ENCODE assay signal across 9 mouse cellular contexts in the genomic region with DNA sequence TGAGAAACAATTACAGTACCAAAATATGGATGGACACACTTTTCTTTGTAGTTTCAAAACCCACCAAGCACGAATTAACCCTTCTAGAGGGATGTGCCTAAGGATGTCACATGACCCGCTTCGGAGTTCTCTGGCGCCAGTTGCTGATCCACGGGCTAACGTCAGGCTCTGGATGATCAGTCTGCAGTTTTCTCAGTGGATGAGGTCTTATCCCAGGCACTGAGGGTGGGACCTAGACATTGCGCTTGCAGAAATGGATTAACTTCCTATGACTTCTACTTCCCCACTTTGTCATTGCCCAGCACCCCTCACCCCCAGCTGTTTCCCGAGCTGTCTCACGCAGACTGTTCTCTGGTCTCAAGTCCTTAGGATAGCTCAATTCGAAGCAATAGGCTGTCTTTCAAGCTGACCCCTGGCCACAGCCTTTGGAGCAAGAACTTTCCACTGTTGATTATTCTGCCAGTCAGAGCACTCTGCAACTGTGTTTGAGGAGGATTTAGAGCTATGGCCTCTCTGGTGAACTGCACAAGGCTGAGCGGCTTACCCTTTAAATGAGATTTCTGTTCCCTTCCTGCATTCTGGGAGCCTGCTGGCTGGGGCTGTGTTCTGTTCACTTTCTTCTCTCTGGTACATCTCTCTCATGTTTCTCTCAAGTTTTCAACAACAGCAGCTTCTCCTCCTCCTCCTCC. TPM values are rescaled to one million over a fixed set of nuclear protein-coding genes. Genes with fewer than 3 reads are reported as not detected.
DNase-seq lines count a peak whose midpoint lies in the region; ATAC-seq lines count a peak whose summit lies in the region.
"Had no signal": no experiment of that assay in that cellular context is flagged by ENCODE, and none has a peak within 500 bp of the region (broad histone marks: within the 10 kb centered on the region; RNA-seq: fewer than 3 reads in every experiment).

No protein-coding gene starts in this region.

- H3K27ac ChIP-seq in heart, embryonic 15.5 days, result no peak overlapping the region
- no peak overlapping the region for H3K27ac ChIP-seq in forebrain, embryonic 15.5 days (replicated peaks)
- no peak overlapping the region for H3K27ac ChIP-seq in liver, embryonic 11.5 days (ENCODE audit: low read depth, low read length)

- H3K9me3 ChIP-seq in heart, embryonic 15.5 days (replicated peaks), result no peaks in the 10 kb centered on the region
- no peaks in the 10 kb centered on the region for H3K9me3 ChIP-seq in forebrain, embryonic 15.5 days
- H3K9me3 ChIP-seq in liver, embryonic 11.5 days (ENCODE audit: control insufficient read depth, low read length), result no peaks in the 10 kb centered on the region

- H3K4me1 ChIP-seq in heart, embryonic 15.5 days (replicated peaks), result peaks cover 5% of the 10 kb centered on the region
- peaks cover 5% of the 10 kb centered on the region; the same call in 1 of the 2 replicates for H3K4me1 ChIP-seq in forebrain, embryonic 15.5 days
- H3K4me1 ChIP-seq in liver, embryonic 11.5 days (replicated peaks; ENCODE audit: control insufficient read depth, insufficient read depth, low read length), result peaks cover 2% of the 10 kb centered on the region; the same call in 1 of the 2 replicates

- peak; percentile 63 for ATAC-seq in heart, embryonic 15.5 days (replicated peaks; ENCODE audit: insufficient number of reproducible peaks, insufficient read depth, low FRiP score, low read depth)
- ATAC-seq in forebrain, embryonic 15.5 days (replicated peaks), result peak; percentile 80
- ATAC-seq in liver, embryonic 11.5 days (replicated peaks; ENCODE audit: low FRiP score), result peak; percentile 83

- H3K9ac ChIP-seq in heart, embryonic 15.5 days, result peak overlapping the region; percentile 53; the same call in 1 of the 2 replicates
- H3K9ac ChIP-seq in forebrain, embryonic 15.5 days (replicated peaks), result no peak overlapping the region
- peak overlapping the region; percentile 49 for H3K9ac ChIP-seq in liver, embryonic 11.5 days (ENCODE audit: low read depth, low read length)

- H3K36me3 ChIP-seq in heart, embryonic 15.5 days, result peaks cover 6% of the 10 kb centered on the region; the same call in 1 of the 2 replicates
- peaks cover 11% of the 10 kb centered on the region for H3K36me3 ChIP-seq in forebrain, embryonic 15.5 days
- peaks cover 5% of the 10 kb centered on the region; the same call in 1 of the 2 replicates for H3K36me3 ChIP-seq in liver, embryonic 11.5 days (ENCODE audit: control insufficient read depth, insufficient read depth, low read length)

- no peak for DNase-seq in heart, adult 8-10 months (ENCODE audit: low spot score)
- DNase-seq in MN1 (ENCODE audit: low spot score), result peak; percentile 63
- peak; percentile 60 for DNase-seq in liver, embryonic 11.5 days (ENCODE audit: low spot score)
- DNase-seq in thymus, postnatal 4 days, result peak; percentile 21
- DNase-seq in left cerebral cortex, postnatal 10 days (ENCODE audit: extremely low spot score in 1 of 2, low spot score in 2 of 2), result no peak
- no peak for DNase-seq in frontal cortex, postnatal 25 days (ENCODE audit: low spot score in 2 of 2)

- intact Hi-C loops in left cerebral cortex, postnatal 10 days (cut with DNase I), result loop anchor here (2.0 to 10.0 kb wide), 3 partner anchors 83 to 311 kb away; partner anchors contain the start of gene Mettl13

- peak overlapping the region; percentile 71 for H3K4me2 ChIP-seq in heart, embryonic 15.5 days
- H3K4me2 ChIP-seq in forebrain, embryonic 15.5 days (replicated peaks), result peak overlapping the region; percentile 43
- peak overlapping the region; percentile 77 for H3K4me2 ChIP-seq in liver, embryonic 11.5 days

- H3K4me3 ChIP-seq in heart, embryonic 15.5 days, result peak overlapping the region; percentile 44
- H3K4me3 ChIP-seq in forebrain, embryonic 15.5 days, result peak overlapping the region; percentile 22; the same call in 1 of the 2 replicates
- peak overlapping the region; percentile 44 for H3K4me3 ChIP-seq in liver, embryonic 11.5 days (ENCODE audit: low read depth, low read length)

- H3K27me3 ChIP-seq in heart, embryonic 15.5 days, result no peaks in the 10 kb centered on the region
- H3K27me3 ChIP-seq in forebrain, embryonic 15.5 days, result no peaks in the 10 kb centered on the region
- H3K27me3 ChIP-seq in liver, embryonic 11.5 days (replicated peaks; ENCODE audit: control insufficient read depth, insufficient read depth, low read length), result no peaks in the 10 kb centered on the region

- WGBS in heart, embryonic 15.5 days, result 2% methylated on average over 11 of the region's 11 CpGs
- WGBS in forebrain, embryonic 15.5 days, result 3% methylated on average over 11 of the region's 11 CpGs
- WGBS in liver, embryonic 11.5 days, result 7% methylated on average over 11 of the region's 11 CpGs

RNA-seq across cellular contexts. Expression of gene Myocos, which starts 7.6 kb away (rescaled TPM):
- polyA plus RNA-seq in heart, embryonic 15.5 days (2015; fragmentation: Nextera tagmentation; extraction: Ambion mirVana), result not detected in 2 replicates
- not detected for total RNA-seq in heart, adult 8-10 months (2022)
- polyA plus RNA-seq in forebrain, embryonic 15.5 days (2015; fragmentation: Nextera tagmentation; extraction: Ambion mirVana), result not detected in 2 replicates
- polyA plus RNA-seq in liver, embryonic 11.5 days (2014; fragmentation: Nextera tagmentation; extraction: Ambion mirVana), result not detected in 2 replicates
- not detected for total RNA-seq in left cerebral cortex, postnatal 10 days (2021)
- polyA plus RNA-seq: small intestine, adult 2 months had no signal

RNA-seq across cellular contexts. Expression of gene Myoc, which starts 26.7 kb away (rescaled TPM):
- 0.06 TPM in 1 of 2 replicates, not detected in the other for polyA plus RNA-seq in heart, embryonic 15.5 days (2015; fragmentation: Nextera tagmentation; extraction: Ambion mirVana)
- total RNA-seq in heart, adult 8-10 months (2022), result 1 to 10 TPM; 2.8 to 3.9 (median 3.4) TPM
- not detected in 2 replicates for polyA plus RNA-seq in forebrain, embryonic 15.5 days (2015; fragmentation: Nextera tagmentation; extraction: Ambion mirVana)
- not detected in 2 replicates for polyA plus RNA-seq in liver, embryonic 11.5 days (2014; fragmentation: Nextera tagmentation; extraction: Ambion mirVana)
- 1 to 10 TPM; 4.2 to 4.5 TPM for total RNA-seq in left cerebral cortex, postnatal 10 days (2021)

Comparison
In these comparisons a context has a peak if more than half of its experiments do, and no peak if none do; other contexts are left out.
1. DNase-seq: peak in MN1 (single experiment), liver, embryonic 11.5 days (single experiment) and thymus, postnatal 4 days (single experiment); none in heart, adult 8-10 months (single experiment), left cerebral cortex, postnatal 10 days (0 of 2) and frontal cortex, postnatal 25 days (0 of 2).
2. Peak in every context shown above with its lines, with median percentiles within 50 percentile points of each other: ATAC-seq, H3K4me2 ChIP-seq and H3K4me3 ChIP-seq.